Mouse (Mus musculus): ENCODE measurements around the gene Knstrn. TPM values are rescaled to one million over a fixed set of nuclear protein-coding genes. Genes with fewer than 3 reads are reported as not detected.

Gene Knstrn
- polyA plus RNA-seq, 1 experiment from 2014 or later, result 115 TPM

DNA sequence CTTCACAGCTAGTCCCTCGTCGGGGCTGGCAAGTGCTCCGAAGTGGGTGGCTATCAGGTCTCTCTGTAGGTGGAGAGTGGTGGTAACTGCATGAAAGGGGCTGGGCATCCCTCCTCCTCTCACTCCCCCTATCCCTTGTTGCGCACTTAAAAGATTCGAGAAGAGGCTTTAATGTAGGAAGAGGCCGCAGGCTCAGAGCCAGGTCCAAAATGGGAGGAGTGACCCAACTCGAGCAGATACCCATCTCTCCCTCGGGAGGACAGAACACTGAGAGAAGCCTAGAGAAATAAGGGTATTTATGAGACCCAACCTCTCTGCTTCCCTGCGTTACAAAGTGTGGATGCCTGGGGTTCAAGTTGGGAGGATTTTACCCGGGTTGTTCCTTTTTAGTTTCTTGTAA is 34.7 kb upstream of the Knstrn start:
- WGBS, result 9% methylated on average over 10 of the region's 10 CpGs
- H3K27ac ChIP-seq (ENCODE audit: poor library complexity, severe bottlenecking), result no peak overlapping the region
- H3K9me3 ChIP-seq (replicated peaks), result no peaks in the 10 kb centered on the region
- H3K4me3 ChIP-seq, result peak overlapping the region; percentile 42
- H3K27me3 ChIP-seq (replicated peaks), result peaks cover 9% of the 10 kb centered on the region; the same call in 1 of the 2 replicates
- H3K9ac ChIP-seq, result peak overlapping the region; percentile 27; the same call in 1 of the 2 replicates
- H3K4me2 ChIP-seq, result peak overlapping the region; percentile 73
- peaks cover 12% of the 10 kb centered on the region for H3K4me1 ChIP-seq (replicated peaks)
- no peak for ATAC-seq (ENCODE audit: insufficient number of reproducible peaks, low FRiP score)
- no peaks in the 10 kb centered on the region for H3K36me3 ChIP-seq

DNA sequence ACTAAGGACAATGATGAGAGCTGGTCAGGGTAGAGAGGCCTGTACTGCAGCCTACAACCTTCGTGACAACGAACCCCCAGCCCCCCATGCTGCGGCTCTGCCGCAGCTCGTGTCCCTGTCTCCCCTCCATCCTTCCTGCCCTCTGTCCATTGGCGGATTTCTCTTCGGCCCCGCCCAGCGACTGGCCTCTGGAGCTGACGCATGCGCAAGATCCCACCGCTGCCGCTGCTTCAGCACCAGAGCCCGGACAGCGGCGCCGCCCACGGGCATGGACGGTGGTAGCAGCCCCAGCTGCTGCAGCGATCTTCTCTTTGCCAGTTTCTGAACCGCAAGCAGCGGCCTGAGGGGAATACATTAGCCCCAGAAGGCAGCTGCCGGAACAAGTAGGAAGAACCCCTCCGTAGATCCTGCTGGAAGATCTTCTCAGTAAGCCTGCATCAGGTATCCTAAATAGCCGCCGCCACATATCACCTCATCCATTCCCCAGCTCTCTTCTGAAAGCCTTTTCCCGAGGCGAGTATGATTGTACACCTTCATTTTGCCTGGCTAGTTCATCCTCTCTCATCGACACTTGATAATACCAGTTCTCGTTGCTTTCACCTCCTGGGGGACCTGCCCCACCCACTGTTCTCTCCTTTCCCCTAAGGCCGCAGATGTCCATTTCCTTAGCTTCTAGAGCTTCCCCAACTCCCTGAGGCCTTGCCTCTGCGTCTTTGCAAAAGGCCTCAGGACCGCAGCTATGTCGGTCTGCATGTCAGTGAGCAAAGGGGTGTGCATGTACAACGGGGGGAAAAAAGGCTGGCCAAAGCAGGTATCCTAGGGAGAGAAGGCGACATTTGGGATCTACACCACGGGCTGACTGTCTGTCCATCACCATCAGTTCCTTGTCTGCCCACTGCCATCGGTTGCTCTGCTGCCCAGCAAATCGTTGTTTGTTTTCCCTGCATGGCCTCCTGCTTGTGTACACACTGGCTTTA is 34.0 kb upstream of the Knstrn start, which contains the start of gene Disp2:
Disp2 (plus strand) TSS at position 216 of the 977 bp plus-strand sequence.
- no peaks in the 10 kb centered on the region for H3K36me3 ChIP-seq
- H3K27ac ChIP-seq (ENCODE audit: poor library complexity, severe bottlenecking), result no peak within 1 kb of the TSS
- H3K4me2 ChIP-seq, result peak within 1 kb of the TSS; percentile 73
- peak; percentile 73 for ATAC-seq (ENCODE audit: insufficient number of reproducible peaks, low FRiP score)
- H3K9ac ChIP-seq, result peak within 1 kb of the TSS; percentile 27; the same call in 1 of the 2 replicates
- H3K4me1 ChIP-seq (replicated peaks), result peaks cover 12% of the 10 kb centered on the region
- 12% methylated on average over 39 of the region's 39 CpGs for WGBS
- no peaks in the 10 kb centered on the region for H3K9me3 ChIP-seq (replicated peaks)
- H3K27me3 ChIP-seq (replicated peaks), result peaks cover 9% of the 10 kb centered on the region; the same call in 1 of the 2 replicates
- H3K4me3 ChIP-seq, result peak within 1 kb of the TSS; percentile 42

DNA sequence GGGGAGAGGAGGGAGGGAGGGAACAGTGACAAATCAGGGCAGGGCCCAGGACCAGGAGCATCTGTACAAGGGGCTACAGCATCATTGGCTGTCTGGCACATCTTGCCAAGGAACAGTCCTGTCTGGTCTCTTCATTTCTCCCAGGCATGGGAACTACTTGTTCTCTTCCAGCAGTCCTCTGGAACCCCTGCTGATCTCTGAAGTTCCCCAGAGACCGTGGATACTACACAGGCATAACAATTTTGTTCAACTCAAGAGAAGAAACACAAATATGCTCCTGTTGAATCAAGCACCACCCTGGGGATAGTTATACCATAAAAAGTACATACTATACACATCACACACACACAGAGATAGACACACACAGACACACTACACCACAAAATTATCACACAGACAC is 32.7 kb upstream of the Knstrn start:
- no peak overlapping the region for H3K4me3 ChIP-seq
- WGBS, result 33% methylated on average over 1 of the region's 1 CpGs
- peaks cover 9% of the 10 kb centered on the region; the same call in 1 of the 2 replicates for H3K27me3 ChIP-seq (replicated peaks)
- no peak overlapping the region for H3K4me2 ChIP-seq
- peaks cover 12% of the 10 kb centered on the region for H3K4me1 ChIP-seq (replicated peaks)
- H3K27ac ChIP-seq (ENCODE audit: poor library complexity, severe bottlenecking), result no peak overlapping the region
- no peaks in the 10 kb centered on the region for H3K36me3 ChIP-seq
- H3K9me3 ChIP-seq (replicated peaks), result no peaks in the 10 kb centered on the region
- H3K9ac ChIP-seq, result no peak overlapping the region
- no peak for ATAC-seq (ENCODE audit: insufficient number of reproducible peaks, low FRiP score)

DNA sequence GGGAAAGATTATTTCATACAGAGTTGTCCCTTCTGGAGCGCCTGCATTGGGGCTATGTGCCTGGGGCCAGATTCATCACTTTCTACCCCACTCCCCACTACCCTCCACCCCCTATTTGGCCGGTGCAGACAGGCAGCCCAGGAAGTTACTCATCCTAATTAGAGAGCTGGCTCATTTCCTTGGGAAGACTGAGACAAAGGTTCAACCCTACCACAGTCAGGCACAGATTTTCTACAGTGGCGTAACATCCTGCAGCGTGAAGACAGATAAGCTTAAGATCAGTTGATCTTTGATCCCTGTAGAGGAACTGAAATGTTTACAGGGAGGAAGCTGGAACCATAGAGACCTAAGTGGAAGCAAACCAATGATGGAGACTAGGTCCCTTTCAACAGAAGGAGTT is 31.5 kb upstream of the Knstrn start:
- no peak for ATAC-seq (ENCODE audit: insufficient number of reproducible peaks, low FRiP score)
- H3K4me3 ChIP-seq, result no peak overlapping the region
- no peak overlapping the region for H3K9ac ChIP-seq
- H3K27me3 ChIP-seq (replicated peaks), result peaks cover 9% of the 10 kb centered on the region; the same call in 1 of the 2 replicates
- WGBS, result 40% methylated on average over 4 of the region's 4 CpGs
- no peak overlapping the region for H3K27ac ChIP-seq (ENCODE audit: poor library complexity, severe bottlenecking)
- peaks cover 12% of the 10 kb centered on the region for H3K4me1 ChIP-seq (replicated peaks)
- H3K4me2 ChIP-seq, result no peak overlapping the region
- no peaks in the 10 kb centered on the region for H3K9me3 ChIP-seq (replicated peaks)
- no peaks in the 10 kb centered on the region for H3K36me3 ChIP-seq

DNA sequence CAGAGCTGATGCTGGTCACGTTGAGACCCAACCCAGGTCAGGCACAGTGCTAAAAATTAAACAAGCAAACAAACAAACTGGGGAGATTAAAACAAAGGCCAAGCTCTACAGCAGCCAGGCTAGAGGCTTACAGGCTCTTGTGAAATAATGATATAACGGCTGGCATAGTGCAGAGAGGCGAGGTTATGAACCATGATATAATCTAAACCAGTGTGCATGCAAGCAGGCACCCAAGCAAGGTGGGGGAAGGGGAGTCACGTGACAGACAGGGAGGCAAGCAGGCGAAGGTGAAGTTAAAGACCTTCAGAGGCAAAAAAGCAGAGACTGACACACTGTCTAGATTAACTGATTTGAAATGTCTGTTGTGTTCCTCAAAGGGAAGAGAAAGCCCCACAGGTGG is 30.7 kb upstream of the Knstrn start:
- no peak overlapping the region for H3K4me2 ChIP-seq
- H3K9ac ChIP-seq, result no peak overlapping the region
- H3K27me3 ChIP-seq (replicated peaks), result peaks cover 10% of the 10 kb centered on the region; the same call in 1 of the 2 replicates
- H3K4me3 ChIP-seq, result no peak overlapping the region
- H3K36me3 ChIP-seq, result no peaks in the 10 kb centered on the region
- no peak overlapping the region for H3K27ac ChIP-seq (ENCODE audit: poor library complexity, severe bottlenecking)
- no peak for ATAC-seq (ENCODE audit: insufficient number of reproducible peaks, low FRiP score)
- WGBS, result 53% methylated on average over 5 of the region's 5 CpGs
- no peaks in the 10 kb centered on the region for H3K9me3 ChIP-seq (replicated peaks)
- peaks cover 12% of the 10 kb centered on the region for H3K4me1 ChIP-seq (replicated peaks)

DNA sequence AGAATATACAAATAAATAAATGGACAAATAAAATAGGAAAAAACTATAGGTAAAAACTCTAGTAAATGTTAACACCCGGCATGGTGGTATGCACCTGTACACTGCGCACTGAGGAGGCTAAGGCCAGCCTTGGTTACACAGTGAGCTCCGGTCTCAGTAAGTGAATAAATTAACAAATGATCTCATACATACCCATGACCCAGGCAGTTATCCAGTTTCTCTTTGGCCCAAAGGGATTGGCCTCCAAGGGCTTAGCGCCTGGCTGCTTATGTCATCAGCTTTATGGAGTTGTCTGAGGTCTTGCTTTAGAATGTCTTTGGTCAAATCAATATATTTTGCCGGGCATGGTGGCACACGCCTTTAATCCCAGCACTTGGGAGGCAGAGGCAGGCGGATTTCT is 30.1 kb upstream of the Knstrn start:
- WGBS, result 82% methylated on average over 7 of the region's 7 CpGs
- H3K36me3 ChIP-seq, result no peaks in the 10 kb centered on the region
- H3K4me3 ChIP-seq, result no peak overlapping the region
- peaks cover 10% of the 10 kb centered on the region; the same call in 1 of the 2 replicates for H3K27me3 ChIP-seq (replicated peaks)
- H3K9ac ChIP-seq, result no peak overlapping the region
- ATAC-seq (ENCODE audit: insufficient number of reproducible peaks, low FRiP score), result no peak
- H3K9me3 ChIP-seq (replicated peaks), result no peaks in the 10 kb centered on the region
- peaks cover 12% of the 10 kb centered on the region for H3K4me1 ChIP-seq (replicated peaks)
- H3K27ac ChIP-seq (ENCODE audit: poor library complexity, severe bottlenecking), result no peak overlapping the region
- H3K4me2 ChIP-seq, result no peak overlapping the region

DNA sequence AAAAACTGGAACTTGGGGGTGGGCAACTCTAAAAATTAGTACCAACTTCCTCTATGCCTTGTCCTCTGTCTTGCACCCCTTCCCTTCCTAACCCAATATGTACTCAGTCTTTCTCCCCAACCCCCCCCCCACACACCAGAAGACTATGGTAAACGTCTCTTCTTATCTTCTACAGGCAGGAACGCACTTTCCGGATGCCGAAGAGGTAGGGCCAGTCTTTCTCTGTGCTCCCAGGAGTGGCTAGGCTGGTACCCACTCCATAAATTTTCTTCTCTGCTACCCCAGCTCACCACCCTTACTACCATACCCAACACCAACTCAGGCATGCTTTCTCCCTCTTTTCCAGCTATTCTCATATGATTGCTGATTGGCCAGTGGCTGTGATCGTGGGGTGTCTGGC is 27.3 kb upstream of the Knstrn start:
- ATAC-seq (ENCODE audit: insufficient number of reproducible peaks, low FRiP score), result no peak
- Histone ChIP-seq H3K36me3 (no peaks in the 10 kb centered on the region), H3K9me3 (replicated peaks) (no peaks in the 10 kb centered on the region), H3K4me1 (replicated peaks) (peaks cover 11% of the 10 kb centered on the region), H3K27me3 (replicated peaks) (peaks cover 21% of the 10 kb centered on the region), H3K4me2 (no peak overlapping the region), H3K9ac (no peak overlapping the region), H3K27ac (ENCODE audit: poor library complexity, severe bottlenecking) (no peak overlapping the region), H3K4me3 (no peak overlapping the region)
- WGBS, result 62% methylated on average over 5 of the region's 5 CpGs

DNA sequence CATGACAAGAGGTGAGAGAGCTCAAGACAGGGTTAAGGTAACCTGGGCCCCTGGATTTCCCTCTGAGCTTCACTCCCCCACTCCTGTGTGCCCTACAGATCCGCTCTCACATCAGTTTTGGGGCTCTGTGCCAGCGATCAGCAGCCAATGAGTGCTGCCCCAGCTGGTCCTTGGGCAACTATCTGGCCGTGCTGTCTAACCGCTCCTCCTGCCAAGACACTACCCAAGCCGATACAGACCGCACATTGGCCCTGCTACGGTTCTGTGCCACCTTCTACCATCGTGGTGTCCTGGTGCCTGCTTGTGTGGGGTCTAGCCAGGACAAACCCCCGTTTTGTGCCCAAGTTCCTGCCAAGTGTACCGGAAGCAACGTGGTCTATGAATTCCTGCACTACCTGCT is 24.3 kb upstream of the Knstrn start:
- Histone ChIP-seq H3K9me3 (replicated peaks) (no peaks in the 10 kb centered on the region), H3K27me3 (replicated peaks) (peaks cover 44% of the 10 kb centered on the region), H3K9ac (no peak overlapping the region), H3K4me2 (no peak overlapping the region), H3K36me3 (no peaks in the 10 kb centered on the region), H3K4me1 (replicated peaks) (peaks cover 11% of the 10 kb centered on the region), H3K4me3 (no peak overlapping the region), H3K27ac (ENCODE audit: poor library complexity, severe bottlenecking) (no peak overlapping the region)
- WGBS, result 89% methylated on average over 11 of the region's 11 CpGs
- ATAC-seq (ENCODE audit: insufficient number of reproducible peaks, low FRiP score), result no peak

DNA sequence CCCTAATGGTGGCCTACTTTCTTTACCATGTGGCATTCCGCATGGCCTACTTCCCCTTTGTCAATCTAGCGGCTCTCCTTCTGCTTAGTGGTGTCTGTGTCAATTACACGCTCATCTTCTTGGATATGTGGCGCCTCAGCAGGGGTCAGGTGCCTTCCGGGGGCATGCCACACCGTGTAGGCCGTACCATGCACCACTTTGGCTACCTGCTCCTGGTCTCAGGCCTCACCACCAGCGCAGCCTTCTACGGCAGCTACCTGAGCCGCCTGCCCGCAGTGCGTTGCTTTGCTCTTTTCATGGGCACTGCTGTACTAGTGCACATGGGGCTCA is 23.6 kb upstream of the Knstrn start:
- Histone ChIP-seq H3K4me2 (peak overlapping the region; percentile 61), H3K36me3 (no peaks in the 10 kb centered on the region), H3K9ac (no peak overlapping the region; the same call in 1 of the 2 replicates), H3K9me3 (replicated peaks) (no peaks in the 10 kb centered on the region), H3K4me1 (replicated peaks) (peaks cover 11% of the 10 kb centered on the region), H3K27ac (ENCODE audit: poor library complexity, severe bottlenecking) (no peak overlapping the region), H3K4me3 (peak overlapping the region; percentile 13), H3K27me3 (replicated peaks) (peaks cover 44% of the 10 kb centered on the region)
- 0 out of 2 replicates have a peak, but pooled peaks have one; percentile 4 for ATAC-seq (ENCODE audit: insufficient number of reproducible peaks, low FRiP score)
- WGBS, result 53% methylated on average over 12 of the region's 12 CpGs

DNA sequence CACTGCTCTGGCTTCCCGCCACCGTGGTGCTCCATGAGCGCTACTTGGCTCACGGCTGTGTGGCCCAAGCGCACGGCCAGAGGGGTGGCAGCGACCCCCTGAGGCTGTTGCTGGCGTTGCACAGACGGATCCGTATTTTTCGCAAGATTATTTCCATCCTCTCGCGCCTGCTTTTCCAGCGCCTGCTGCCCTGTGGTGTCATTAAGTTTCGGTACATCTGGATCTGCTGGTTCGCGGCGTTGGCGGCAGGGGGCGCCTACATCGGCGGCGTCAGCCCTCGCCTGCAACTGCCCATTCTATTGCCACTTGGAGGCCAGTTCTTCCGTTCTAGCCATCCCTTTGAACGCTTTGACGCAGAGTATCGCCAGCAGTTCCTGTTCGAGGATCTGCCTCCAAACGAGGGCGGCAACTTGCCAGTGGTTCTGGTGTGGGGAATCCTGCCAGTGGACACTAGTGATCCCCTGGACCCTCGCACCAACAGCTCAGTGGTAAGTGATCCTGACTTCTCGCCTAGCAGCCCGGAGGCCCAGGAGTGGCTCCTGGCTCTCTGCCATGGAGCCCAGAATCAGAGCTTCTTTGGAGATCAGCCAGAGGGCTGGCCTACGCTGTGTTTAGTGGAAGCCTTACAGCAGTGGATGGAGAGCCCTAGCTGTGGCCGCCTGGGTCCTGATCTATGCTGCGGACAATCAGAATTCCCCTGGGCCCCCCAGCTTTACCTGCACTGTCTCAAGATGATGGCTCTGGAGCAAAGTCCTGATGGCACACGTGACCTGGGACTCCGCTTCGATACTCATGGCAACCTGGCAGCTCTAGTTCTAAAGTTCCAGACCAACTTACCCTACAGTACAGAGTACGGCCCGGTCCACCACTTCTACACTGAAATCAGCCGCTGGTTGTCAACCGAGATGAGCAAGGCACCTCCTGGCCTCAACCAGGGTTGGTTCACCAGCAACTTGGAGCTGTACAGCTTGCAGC is 23.0 kb upstream of the Knstrn start:
- no peaks in the 10 kb centered on the region for H3K9me3 ChIP-seq (replicated peaks)
- ATAC-seq (ENCODE audit: insufficient number of reproducible peaks, low FRiP score), result peak; percentile 62
- no peak overlapping the region for H3K27ac ChIP-seq (ENCODE audit: poor library complexity, severe bottlenecking)
- H3K27me3 ChIP-seq (replicated peaks), result peaks cover 44% of the 10 kb centered on the region
- WGBS, result 23% methylated on average over 44 of the region's 44 CpGs
- peak overlapping the region; percentile 13 for H3K4me3 ChIP-seq
- no peak overlapping the region; the same call in 1 of the 2 replicates for H3K9ac ChIP-seq
- H3K36me3 ChIP-seq, result no peaks in the 10 kb centered on the region
- peak overlapping the region; percentile 61 for H3K4me2 ChIP-seq
- H3K4me1 ChIP-seq (replicated peaks), result peaks cover 11% of the 10 kb centered on the region
